19 mouse cellular contexts compared by ENCODE assay signal in the genomic region with DNA sequence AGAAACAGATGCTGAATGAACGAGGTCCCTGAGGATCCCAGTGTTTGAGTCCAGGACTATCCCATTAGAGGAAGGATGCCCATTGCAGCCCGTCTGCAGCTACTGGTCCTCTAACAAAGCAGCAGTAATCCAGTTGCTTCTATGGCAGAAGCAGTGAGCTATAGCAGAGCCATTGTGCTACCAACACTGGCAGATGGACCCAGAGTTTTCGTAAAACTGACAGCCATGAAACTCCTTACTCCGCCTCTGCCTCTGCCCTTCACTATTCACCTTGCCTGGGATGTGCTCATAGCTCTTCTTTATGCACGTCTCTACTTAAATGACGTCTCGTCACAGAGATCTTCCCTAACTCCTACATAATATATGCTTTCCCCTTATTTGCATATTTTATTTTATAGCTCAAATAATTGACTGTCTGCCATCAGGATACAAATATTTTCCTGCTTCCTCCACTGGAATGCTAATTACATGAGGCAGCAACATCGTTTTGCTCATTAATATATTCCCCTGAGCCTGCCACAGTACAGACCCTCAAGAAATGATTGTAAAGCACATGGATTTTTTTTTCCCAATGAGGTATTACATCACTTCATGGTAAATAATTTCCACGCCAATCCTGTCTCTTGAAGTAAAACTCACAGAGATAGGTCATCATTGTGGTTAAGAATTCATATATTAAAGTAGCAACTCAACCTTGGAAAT.
DNase-seq lines count a peak whose midpoint lies in the region; ATAC-seq and TF ChIP-seq lines count a peak whose summit lies in the region.
"Had no signal": no experiment of that assay in that cellular context is flagged by ENCODE, and none has a peak within 500 bp of the region (broad histone marks: within the 10 kb centered on the region; RNA-seq: fewer than 3 reads in every experiment).

No protein-coding gene starts in this region.

- no peaks in the 10 kb centered on the region for H3K36me3 ChIP-seq in hindbrain, embryonic 11.5 days (ENCODE audit: control insufficient read depth, insufficient read depth, low read length)
- no peaks in the 10 kb centered on the region for H3K36me3 ChIP-seq in hindbrain, embryonic 16.5 days (ENCODE audit: control insufficient read depth, insufficient read depth, low read length)
- no peaks in the 10 kb centered on the region for H3K36me3 ChIP-seq in forebrain, embryonic 16.5 days (ENCODE audit: control insufficient read depth, insufficient read depth)
- no peaks in the 10 kb centered on the region for H3K36me3 ChIP-seq in midbrain, embryonic 12.5 days
- no peaks in the 10 kb centered on the region for H3K36me3 ChIP-seq in neural tube, embryonic 12.5 days
- no peaks in the 10 kb centered on the region for H3K36me3 ChIP-seq in liver, postnatal 0 days (replicated peaks; ENCODE audit: insufficient read depth, low read length)
- H3K36me3 ChIP-seq: embryonic facial prominence, embryonic 12.5 days had no signal

- H3K9me3 ChIP-seq in hindbrain, embryonic 11.5 days (ENCODE audit: control insufficient read depth, low read length) = no peaks in the 10 kb centered on the region
- H3K9me3 ChIP-seq in hindbrain, embryonic 16.5 days (ENCODE audit: control insufficient read depth, low read length) = no peaks in the 10 kb centered on the region
- H3K9me3 ChIP-seq in forebrain, embryonic 16.5 days (ENCODE audit: control insufficient read depth, low read length) = no peaks in the 10 kb centered on the region
- H3K9me3 ChIP-seq in midbrain, embryonic 12.5 days = no peaks in the 10 kb centered on the region
- no peaks in the 10 kb centered on the region for H3K9me3 ChIP-seq in neural tube, embryonic 12.5 days
- no peaks in the 10 kb centered on the region for H3K9me3 ChIP-seq in liver, postnatal 0 days (ENCODE audit: low read length)
- H3K9me3 ChIP-seq: embryonic facial prominence, embryonic 12.5 days had no signal

- ATAC-seq in hindbrain, embryonic 11.5 days (ENCODE audit: low FRiP score) = 0 out of 2 replicates have a peak, but pooled peaks have one; percentile 41
- ATAC-seq in hindbrain, embryonic 16.5 days = no peak
- ATAC-seq in forebrain, embryonic 16.5 days = 0 out of 2 replicates have a peak, but pooled peaks have one; percentile 36
- peak; percentile 64; the same call in 1 of the 2 replicates for ATAC-seq in midbrain, embryonic 12.5 days (ENCODE audit: low FRiP score, low read depth)
- ATAC-seq in neural tube, embryonic 12.5 days (ENCODE audit: low FRiP score, low read depth) = peak; percentile 70
- no peak for ATAC-seq in liver, postnatal 0 days

- 76% methylated on average over 9 of the region's 9 CpGs for WGBS in hindbrain, embryonic 11.5 days
- 57% methylated on average over 9 of the region's 9 CpGs for WGBS in hindbrain, embryonic 16.5 days
- 56% methylated on average over 9 of the region's 9 CpGs for WGBS in forebrain, embryonic 16.5 days
- 70% methylated on average over 9 of the region's 9 CpGs for WGBS in midbrain, embryonic 12.5 days
- WGBS in neural tube, embryonic 12.5 days = 72% methylated on average over 9 of the region's 9 CpGs
- WGBS in liver, postnatal 0 days (ENCODE audit: insufficient replicate concordance) = 72% methylated on average over 9 of the region's 9 CpGs

- H3K4me1 ChIP-seq in hindbrain, embryonic 11.5 days (replicated peaks; ENCODE audit: control insufficient read depth, insufficient read depth, low read length) = no peaks in the 10 kb centered on the region
- H3K4me1 ChIP-seq in hindbrain, embryonic 16.5 days (ENCODE audit: control insufficient read depth, insufficient read depth, low read depth, low read length) = no peaks in the 10 kb centered on the region
- no peaks in the 10 kb centered on the region for H3K4me1 ChIP-seq in forebrain, embryonic 16.5 days (replicated peaks; ENCODE audit: control insufficient read depth, insufficient read depth, low read length)
- peaks cover 4% of the 10 kb centered on the region; the same call in 1 of the 2 replicates for H3K4me1 ChIP-seq in midbrain, embryonic 12.5 days
- H3K4me1 ChIP-seq in neural tube, embryonic 12.5 days = no peaks in the 10 kb centered on the region
- H3K4me1 ChIP-seq in liver, postnatal 0 days (ENCODE audit: insufficient read depth) = no peaks in the 10 kb centered on the region
- H3K4me1 ChIP-seq: embryonic facial prominence, embryonic 12.5 days had no signal

- H3K4me3 ChIP-seq in hindbrain, embryonic 11.5 days (ENCODE audit: low read depth, low read length) = no peak overlapping the region
- no peak overlapping the region for H3K4me3 ChIP-seq in hindbrain, embryonic 16.5 days (ENCODE audit: low read length)
- no peak overlapping the region for H3K4me3 ChIP-seq in forebrain, embryonic 16.5 days (replicated peaks; ENCODE audit: low read length)
- no peak overlapping the region for H3K4me3 ChIP-seq in midbrain, embryonic 12.5 days
- no peak overlapping the region for H3K4me3 ChIP-seq in neural tube, embryonic 12.5 days
- H3K4me3 ChIP-seq in liver, postnatal 0 days (ENCODE audit: low read depth, low read length) = no peak overlapping the region
- H3K4me3 ChIP-seq: embryonic facial prominence, embryonic 12.5 days; heart, adult 2 months had no signal

- no peak for TF ChIP-seq CTCF in liver, postnatal 0 days (IDR thresholded peaks at IDR 0.05; ENCODE audit: low read depth)

- no peak for DNase-seq in hindbrain, embryonic 11.5 days (ENCODE audit: low spot score)
- DNase-seq in cerebellum, adult 9-11 months = no peak
- no peak for DNase-seq in right cerebral cortex, adult 18-20 months
- no peak for DNase-seq in liver, postnatal 0 days
- DNase-seq: adrenal gland, postnatal 36 days; cerebellum, adult 11-12 months; cerebellum, postnatal 25 days; gastrocnemius, postnatal 36 days; heart, adult 2 months; heart, postnatal 36 days; kidney, adult 8-10 months; kidney, postnatal 10 days; lung, adult 18-20 months; lung, postnatal 10 days had no signal

- no peak for TF ChIP-seq EP300 in liver, postnatal 0 days (IDR thresholded peaks at IDR 0.05; ENCODE audit: low read depth)

- no peak overlapping the region for H3K9ac ChIP-seq in hindbrain, embryonic 11.5 days (ENCODE audit: low read depth, low read length)
- H3K9ac ChIP-seq in hindbrain, embryonic 16.5 days (ENCODE audit: low read depth, low read length) = no peak overlapping the region
- no peak overlapping the region for H3K9ac ChIP-seq in forebrain, embryonic 16.5 days (replicated peaks; ENCODE audit: low read depth, low read length)
- H3K9ac ChIP-seq in midbrain, embryonic 12.5 days (replicated peaks) = no peak overlapping the region
- no peak overlapping the region for H3K9ac ChIP-seq in neural tube, embryonic 12.5 days
- H3K9ac ChIP-seq in liver, postnatal 0 days (replicated peaks) = no peak overlapping the region
- H3K9ac ChIP-seq: embryonic facial prominence, embryonic 12.5 days had no signal

- no peak overlapping the region for H3K27ac ChIP-seq in hindbrain, embryonic 11.5 days (ENCODE audit: low read depth, low read length)
- H3K27ac ChIP-seq in hindbrain, embryonic 16.5 days (ENCODE audit: low read depth, low read length) = no peak overlapping the region
- no peak overlapping the region for H3K27ac ChIP-seq in forebrain, embryonic 16.5 days (ENCODE audit: low read length)
- H3K27ac ChIP-seq in midbrain, embryonic 12.5 days (replicated peaks) = no peak overlapping the region
- no peak overlapping the region for H3K27ac ChIP-seq in neural tube, embryonic 12.5 days
- H3K27ac ChIP-seq in liver, postnatal 0 days (ENCODE audit: low read depth) = no peak overlapping the region
- H3K27ac ChIP-seq: embryonic facial prominence, embryonic 12.5 days; heart, adult 2 months had no signal

- H3K4me2 ChIP-seq in hindbrain, embryonic 11.5 days (replicated peaks; ENCODE audit: low read depth, low read length) = no peak overlapping the region
- no peak overlapping the region for H3K4me2 ChIP-seq in hindbrain, embryonic 16.5 days (ENCODE audit: low read length)
- H3K4me2 ChIP-seq in forebrain, embryonic 16.5 days (ENCODE audit: low read length) = no peak overlapping the region
- H3K4me2 ChIP-seq in midbrain, embryonic 12.5 days (replicated peaks) = no peak overlapping the region
- no peak overlapping the region for H3K4me2 ChIP-seq in neural tube, embryonic 12.5 days (replicated peaks)
- H3K4me2 ChIP-seq in liver, postnatal 0 days (ENCODE audit: low read depth, low read length) = no peak overlapping the region
- H3K4me2 ChIP-seq: embryonic facial prominence, embryonic 12.5 days had no signal

- H3K27me3 ChIP-seq in hindbrain, embryonic 11.5 days (ENCODE audit: control insufficient read depth, insufficient read depth, low read length) = no peaks in the 10 kb centered on the region
- H3K27me3 ChIP-seq in hindbrain, embryonic 16.5 days (replicated peaks; ENCODE audit: control insufficient read depth, insufficient read depth, low read length) = no peaks in the 10 kb centered on the region
- H3K27me3 ChIP-seq in forebrain, embryonic 16.5 days (replicated peaks; ENCODE audit: control insufficient read depth, insufficient read depth, low read length) = no peaks in the 10 kb centered on the region
- H3K27me3 ChIP-seq in midbrain, embryonic 12.5 days = no peaks in the 10 kb centered on the region
- H3K27me3 ChIP-seq in neural tube, embryonic 12.5 days (replicated peaks) = no peaks in the 10 kb centered on the region
- H3K27me3 ChIP-seq in liver, postnatal 0 days (ENCODE audit: insufficient read depth, low read length) = no peaks in the 10 kb centered on the region
- H3K27me3 ChIP-seq: embryonic facial prominence, embryonic 12.5 days had no signal

Comparison
In these comparisons a context has a peak if more than half of its experiments do, and no peak if none do; other contexts are left out.
1. ATAC-seq: peak in hindbrain, embryonic 11.5 days (single experiment), forebrain, embryonic 16.5 days (single experiment), midbrain, embryonic 12.5 days (single experiment) and neural tube, embryonic 12.5 days (single experiment); none in hindbrain, embryonic 16.5 days (single experiment) and liver, postnatal 0 days (single experiment).